In genomic region chr6:32504963-32505362, GRCm38 (mm10) we compare ENCODE assay signal across 23 mouse cellular contexts.
DNase-seq lines count a peak whose midpoint lies in the region; ATAC-seq and TF ChIP-seq lines count a peak whose summit lies in the region.
"Had no signal": no experiment of that assay in that cellular context is flagged by ENCODE, and none has a peak within 500 bp of the region (broad histone marks: within the 10 kb centered on the region; RNA-seq: fewer than 3 reads in every experiment).

No protein-coding gene starts in this region.

- no peaks in the 10 kb centered on the region for H3K36me3 ChIP-seq in embryonic facial prominence, embryonic 14.5 days (ENCODE audit: control insufficient read depth, insufficient read depth, low read length)
- no peaks in the 10 kb centered on the region for H3K36me3 ChIP-seq in embryonic facial prominence, embryonic 10.5 days (replicated peaks)
- no peaks in the 10 kb centered on the region for H3K36me3 ChIP-seq in hindbrain, postnatal 0 days (ENCODE audit: insufficient read depth, low read length)
- H3K36me3 ChIP-seq in hindbrain, embryonic 10.5 days, result no peaks in the 10 kb centered on the region
- H3K36me3 ChIP-seq in neural tube, embryonic 15.5 days, result no peaks in the 10 kb centered on the region
- H3K36me3 ChIP-seq: heart, embryonic 12.5 days; limb, embryonic 12.5 days; midbrain, embryonic 10.5 days; neural tube, embryonic 12.5 days; stomach, embryonic 15.5 days had no signal

- no peak overlapping the region for H3K4me2 ChIP-seq in embryonic facial prominence, embryonic 14.5 days (ENCODE audit: low read depth, low read length)
- no peak overlapping the region for H3K4me2 ChIP-seq in hindbrain, postnatal 0 days (ENCODE audit: low read depth, low read length)
- H3K4me2 ChIP-seq in neural tube, embryonic 15.5 days, result no peak overlapping the region
- H3K4me2 ChIP-seq: heart, embryonic 12.5 days; hindbrain, embryonic 14.5 days; limb, embryonic 12.5 days; liver, embryonic 11.5 days; neural tube, embryonic 12.5 days; stomach, embryonic 15.5 days had no signal

- no peak for ATAC-seq in embryonic facial prominence, embryonic 14.5 days (ENCODE audit: low read depth)
- ATAC-seq in hindbrain, postnatal 0 days, result peak; percentile 43; the same call in 1 of the 2 replicates
- 0 out of 2 replicates have a peak, but pooled peaks have one; percentile 22 for ATAC-seq in neural tube, embryonic 15.5 days (ENCODE audit: low FRiP score)
- ATAC-seq: activated CD4-positive, CD25-positive, alpha-beta regulatory T cell, adult 4 months; liver, postnatal 0 days had no signal

- no peaks in the 10 kb centered on the region for H3K27me3 ChIP-seq in embryonic facial prominence, embryonic 14.5 days (replicated peaks; ENCODE audit: control insufficient read depth, insufficient read depth, low read length)
- H3K27me3 ChIP-seq in embryonic facial prominence, embryonic 10.5 days (replicated peaks; ENCODE audit: low read depth, poor library complexity, severe bottlenecking), result no peaks in the 10 kb centered on the region; the same call in 1 of the 2 replicates
- H3K27me3 ChIP-seq in hindbrain, postnatal 0 days (ENCODE audit: insufficient read depth, low read length), result no peaks in the 10 kb centered on the region
- no peaks in the 10 kb centered on the region for H3K27me3 ChIP-seq in hindbrain, embryonic 10.5 days (ENCODE audit: insufficient read depth, poor library complexity, severe bottlenecking)
- H3K27me3 ChIP-seq in neural tube, embryonic 15.5 days (replicated peaks), result no peaks in the 10 kb centered on the region
- H3K27me3 ChIP-seq: heart, embryonic 12.5 days; limb, embryonic 12.5 days; neural tube, embryonic 12.5 days; stomach, embryonic 15.5 days had no signal

- no peaks in the 10 kb centered on the region for H3K9me3 ChIP-seq in embryonic facial prominence, embryonic 14.5 days (ENCODE audit: control insufficient read depth, low read length)
- no peaks in the 10 kb centered on the region for H3K9me3 ChIP-seq in embryonic facial prominence, embryonic 10.5 days
- no peaks in the 10 kb centered on the region for H3K9me3 ChIP-seq in hindbrain, postnatal 0 days (ENCODE audit: low read length)
- no peaks in the 10 kb centered on the region for H3K9me3 ChIP-seq in hindbrain, embryonic 10.5 days
- H3K9me3 ChIP-seq in neural tube, embryonic 15.5 days (replicated peaks), result no peaks in the 10 kb centered on the region
- H3K9me3 ChIP-seq: heart, embryonic 12.5 days; limb, embryonic 12.5 days; midbrain, embryonic 10.5 days; neural tube, embryonic 12.5 days; stomach, embryonic 15.5 days had no signal

- peak; percentile 8 for DNase-seq in embryonic facial prominence, embryonic 14.5 days (ENCODE audit: low spot score)
- no peak for DNase-seq in embryonic facial prominence, embryonic 10.5 days (ENCODE audit: low spot score)
- no peak for DNase-seq in hindbrain, postnatal 0 days (ENCODE audit: low spot score)
- DNase-seq in hindbrain, embryonic 10.5 days (ENCODE audit: low spot score), result no peak
- DNase-seq in neural tube, embryonic 10.5 days (ENCODE audit: extremely low spot score, low spot score), result no peak
- DNase-seq in kidney, postnatal 36 days, result no peak
- DNase-seq: adrenal gland, adult 8-10 months; cerebellum, adult 2 months; cerebellum, postnatal 25 days; heart, postnatal 14 days; kidney, adult 2 months; liver, postnatal 0 days; thymus, postnatal 25 days had no signal

- no peak overlapping the region for H3K27ac ChIP-seq in embryonic facial prominence, embryonic 14.5 days (replicated peaks; ENCODE audit: low read depth, low read length)
- H3K27ac ChIP-seq in embryonic facial prominence, embryonic 10.5 days (replicated peaks), result no peak overlapping the region
- H3K27ac ChIP-seq in hindbrain, postnatal 0 days, result no peak overlapping the region
- H3K27ac ChIP-seq in hindbrain, embryonic 10.5 days, result no peak overlapping the region
- H3K27ac ChIP-seq in neural tube, embryonic 15.5 days (replicated peaks), result no peak overlapping the region
- H3K27ac ChIP-seq: hindbrain, embryonic 14.5 days; kidney, postnatal 0 days; limb, embryonic 12.5 days; midbrain, embryonic 10.5 days; neural tube, embryonic 12.5 days; stomach, embryonic 15.5 days had no signal

- H3K4me3 ChIP-seq in embryonic facial prominence, embryonic 14.5 days (ENCODE audit: low read depth, low read length), result no peak overlapping the region
- H3K4me3 ChIP-seq in embryonic facial prominence, embryonic 10.5 days, result no peak overlapping the region
- no peak overlapping the region for H3K4me3 ChIP-seq in hindbrain, postnatal 0 days (ENCODE audit: low read length)
- H3K4me3 ChIP-seq in hindbrain, embryonic 10.5 days, result no peak overlapping the region
- H3K4me3 ChIP-seq in neural tube, embryonic 15.5 days (replicated peaks), result no peak overlapping the region
- H3K4me3 ChIP-seq: heart, embryonic 12.5 days; limb, embryonic 12.5 days; midbrain, embryonic 10.5 days; neural tube, embryonic 12.5 days; stomach, embryonic 15.5 days had no signal

- WGBS in embryonic facial prominence, embryonic 14.5 days, result 42% methylated on average over 5 of the region's 5 CpGs
- WGBS in embryonic facial prominence, embryonic 10.5 days, result 56% methylated on average over 5 of the region's 5 CpGs
- 61% methylated on average over 5 of the region's 5 CpGs for WGBS in hindbrain, postnatal 0 days
- WGBS in hindbrain, embryonic 10.5 days, result 84% methylated on average over 5 of the region's 5 CpGs
- WGBS in neural tube, embryonic 15.5 days, result 62% methylated on average over 5 of the region's 5 CpGs

- H3K4me1 ChIP-seq in embryonic facial prominence, embryonic 14.5 days (ENCODE audit: control insufficient read depth, insufficient read depth, low read length), result no peaks in the 10 kb centered on the region
- H3K4me1 ChIP-seq in embryonic facial prominence, embryonic 10.5 days, result peaks cover 24% of the 10 kb centered on the region
- no peaks in the 10 kb centered on the region for H3K4me1 ChIP-seq in hindbrain, postnatal 0 days (ENCODE audit: insufficient read depth, low read length)
- H3K4me1 ChIP-seq in hindbrain, embryonic 10.5 days (replicated peaks), result peaks cover 22% of the 10 kb centered on the region
- peaks cover 25% of the 10 kb centered on the region for H3K4me1 ChIP-seq in neural tube, embryonic 15.5 days
- H3K4me1 ChIP-seq: neural tube, embryonic 12.5 days; stomach, embryonic 15.5 days had no signal

- TF ChIP-seq CTCF in hindbrain, postnatal 0 days (IDR thresholded peaks at IDR 0.05; ENCODE audit: low read depth), result no peak

- H3K9ac ChIP-seq in embryonic facial prominence, embryonic 14.5 days (ENCODE audit: low read depth, low read length), result no peak overlapping the region
- no peak overlapping the region for H3K9ac ChIP-seq in hindbrain, postnatal 0 days (replicated peaks; ENCODE audit: low read length)
- H3K9ac ChIP-seq in neural tube, embryonic 15.5 days (replicated peaks), result no peak overlapping the region
- H3K9ac ChIP-seq: heart, embryonic 12.5 days; hindbrain, embryonic 14.5 days; limb, embryonic 12.5 days; liver, postnatal 0 days; neural tube, embryonic 12.5 days; stomach, embryonic 15.5 days had no signal
